Mouse (Mus musculus): ENCODE measurements around the gene Gm1979. TPM values are rescaled to one million over a fixed set of nuclear protein-coding genes. Genes with fewer than 3 reads are reported as not detected.

Gene Gm1979
- polyA plus RNA-seq, 1 experiment, result not detected

Other genes with a start within 250 kb of the Gm1979 start
- gene Actr3b, start 244.8 kb downstream of the Gm1979 start, polyA plus RNA-seq (2012; fragmentation: generic; extraction: Trizol), result 0.66 TPM
- gene Gm21663, start 62.4 kb downstream of the Gm1979 start, polyA plus RNA-seq (2012; fragmentation: generic; extraction: Trizol), result not detected
- gene Gm21671, start 50.4 kb downstream of the Gm1979 start, polyA plus RNA-seq (2012; fragmentation: generic; extraction: Trizol), result not detected
- not detected for gene Gm21680, start 32.1 kb downstream of the Gm1979 start, polyA plus RNA-seq (2012; fragmentation: generic; extraction: Trizol)
- gene Gm21698, start 16.1 kb downstream of the Gm1979 start, polyA plus RNA-seq (2012; fragmentation: generic; extraction: Trizol), result not detected
- gene Gm5862, start 18.1 kb upstream of the Gm1979 start, polyA plus RNA-seq (2012; fragmentation: generic; extraction: Trizol), result not detected
- 0.01 TPM for gene Speer4a, start 34.8 kb upstream of the Gm1979 start, polyA plus RNA-seq (2012; fragmentation: generic; extraction: Trizol)
- not detected for gene Gm7347, start 53.8 kb upstream of the Gm1979 start, polyA plus RNA-seq (2012; fragmentation: generic; extraction: Trizol)
- gene Gm10471, start 84.5 kb upstream of the Gm1979 start, polyA plus RNA-seq (2012; fragmentation: generic; extraction: Trizol), result not detected
- not detected for gene 5031410I06Rik, start 100.6 kb upstream of the Gm1979 start, polyA plus RNA-seq (2012; fragmentation: generic; extraction: Trizol)
- gene Gm10220, start 116.6 kb upstream of the Gm1979 start, polyA plus RNA-seq (2012; fragmentation: generic; extraction: Trizol), result not detected

All from C2C12 (cell line).